Mouse (Mus musculus) hindbrain, embryonic 15.5 days (tissue): ENCODE measurements around the gene Gnptab. TPM values are rescaled to one million over a fixed set of nuclear protein-coding genes. Genes with fewer than 3 reads are reported as not detected.
A peak's percentile ranks its signal among the peaks of the same experiment; 100 is the strongest.

Experiments
- ATAC-seq: fragments of 200-750 bp; cut with Nextera tagmentation; 2 replicates; pipeline ENCODE4 v1.8.0; 2017; ENCODE audit warnings: low read depth, moderate number of reproducible peaks, moderate TSS enrichment; ENCODE audit not compliant: low FRiP score
- H3K27ac ChIP-seq: fragments of 300-500 bp; sonication (generic); replicated peaks from 2 replicates; pipeline ENCODE4 v1.5.1; 2015; ENCODE audit warnings: mild to moderate bottlenecking, inconsistent platforms
- H3K27me3 ChIP-seq: fragments of 300-500 bp; sonication (generic); 2 replicates; pipeline ENCODE4 v1.6.1; 2015; ENCODE audit warnings: control low read depth, inconsistent platforms
- H3K36me3 ChIP-seq: fragments of 300-500 bp; sonication (generic); 2 replicates; pipeline ENCODE4 v1.6.1; 2015; ENCODE audit warnings: control low read depth, inconsistent platforms
- H3K4me1 ChIP-seq: fragments of 300-500 bp; sonication (generic); replicated peaks from 2 replicates; pipeline ENCODE4 v1.6.1; 2015; ENCODE audit warnings: control low read depth, inconsistent platforms
- H3K4me2 ChIP-seq: fragments of 300-500 bp; sonication (generic); 2 replicates; pipeline ENCODE4 v1.6.1; 2015; ENCODE audit warnings: moderate library complexity, mild to moderate bottlenecking, inconsistent platforms
- H3K4me3 ChIP-seq: fragments of 300-500 bp; sonication (generic); 2 replicates; pipeline ENCODE4 v1.5.1; 2015; ENCODE audit warnings: mild to moderate bottlenecking, inconsistent platforms
- H3K9ac ChIP-seq: fragments of 300-500 bp; sonication (generic); 2 replicates; pipeline ENCODE4 v1.6.1; 2015; ENCODE audit warnings: inconsistent platforms
- H3K9me3 ChIP-seq: fragments of 300-500 bp; sonication (generic); 2 replicates; pipeline ENCODE4 v1.6.1; 2016; ENCODE audit warnings: control low read depth, inconsistent platforms
- WGBS: fragments of 180-500 bp; shearing (Covaris S2); methylation state at CpG from one replicate; pipeline ENCODE4 v1.1.7; 2015; 5-methylcytosine and 5-hydroxymethylcytosine counted together
- polyA plus RNA-seq: library from polyadenylated mRNA; unstranded; fragments of >200 nt; fragmentation: Nextera tagmentation; extraction: Ambion mirVana; gene quantifications from 2 replicates; pipeline ENCODE4 v1.2.1, GENCODE M21; 2015

The Gnptab gene
- 21.9 and 24.0 TPM in 2 replicates for polyA plus RNA-seq

DNA sequence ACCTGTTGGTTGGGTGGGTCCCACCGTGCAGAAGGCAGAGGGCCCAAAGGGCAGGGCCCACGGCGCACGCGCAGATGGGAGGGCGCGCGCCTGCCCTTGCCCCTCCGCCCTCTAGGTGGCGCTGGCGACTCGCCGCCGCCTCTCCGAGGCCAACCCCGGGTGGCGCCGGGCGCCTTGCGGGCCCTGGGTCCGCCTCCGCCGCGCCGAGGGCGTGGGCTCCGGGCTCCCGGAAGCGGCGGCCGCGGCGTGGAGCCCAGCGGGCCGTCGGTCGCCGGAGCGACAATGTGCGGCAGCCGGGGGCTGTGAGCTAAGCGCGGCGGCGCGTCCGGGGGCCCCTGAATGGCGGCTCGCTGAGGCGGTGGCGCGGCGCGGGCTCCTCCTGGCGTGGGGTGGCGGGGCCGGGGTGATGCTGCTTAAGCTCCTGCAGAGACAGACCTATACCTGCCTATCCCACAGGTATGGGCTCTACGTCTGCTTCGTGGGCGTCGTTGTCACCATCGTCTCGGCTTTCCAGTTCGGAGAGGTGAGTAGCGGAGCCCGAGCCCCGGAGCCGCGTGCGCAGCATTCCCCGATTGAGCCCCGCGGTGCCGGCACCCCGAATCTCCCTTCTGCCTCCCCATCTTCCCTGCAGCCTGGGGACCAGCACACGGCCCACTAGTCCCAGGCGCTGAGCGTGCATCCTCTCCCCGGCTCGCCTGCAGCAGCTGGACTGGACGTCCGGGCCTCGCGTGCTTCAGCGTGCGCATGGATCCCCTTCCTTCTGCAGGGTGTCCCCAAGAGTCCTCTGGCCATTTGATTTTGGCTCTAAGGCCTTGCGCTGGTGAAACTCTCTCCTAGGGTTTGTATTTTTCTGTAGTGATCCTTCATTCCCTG, at the start of gene Gnptab, which contains the start of gene Dram1:
Gene Gnptab, plus strand, starts transcription at position 120 of the 873 bp plus-strand sequence.
Gene Dram1, minus strand, starts transcription at position 68 of the 873 bp plus-strand sequence.
- Histone ChIP-seq H3K9me3 (no peaks in the 10 kb centered on the region), H3K9ac (peak within 1 kb of the TSS; percentile 90), H3K4me1 (peaks cover 22% of the 10 kb centered on the region), H3K4me2 (peak within 1 kb of the TSS; percentile 81), H3K27ac (peak within 1 kb of the TSS; percentile 91), H3K4me3 (peak within 1 kb of the TSS; percentile 95), H3K27me3 (no peaks in the 10 kb centered on the region), H3K36me3 (no peaks in the 10 kb centered on the region)
- ATAC-seq, result peak; percentile 91
- under 1% methylated on average over 77 of the region's 87 CpGs for WGBS

GRCm38 (mm10) chr10:88330695-88331094, 48.2 kb upstream of the Gnptab start:
- no peak overlapping the region for H3K4me3 ChIP-seq
- H3K27me3 ChIP-seq, result no peaks in the 10 kb centered on the region
- no peak overlapping the region for H3K9ac ChIP-seq
- H3K4me2 ChIP-seq, result no peak overlapping the region
- 26% methylated on average over 5 of the region's 5 CpGs for WGBS
- H3K4me1 ChIP-seq, result 0 out of 2 replicates have a peak, but pooled peaks cover 2% of the 10 kb centered on the region
- H3K36me3 ChIP-seq, result no peaks in the 10 kb centered on the region
- no peak overlapping the region for H3K27ac ChIP-seq
- ATAC-seq, result no peak; the same call in 1 of the 2 replicates
- no peaks in the 10 kb centered on the region for H3K9me3 ChIP-seq

DNA sequence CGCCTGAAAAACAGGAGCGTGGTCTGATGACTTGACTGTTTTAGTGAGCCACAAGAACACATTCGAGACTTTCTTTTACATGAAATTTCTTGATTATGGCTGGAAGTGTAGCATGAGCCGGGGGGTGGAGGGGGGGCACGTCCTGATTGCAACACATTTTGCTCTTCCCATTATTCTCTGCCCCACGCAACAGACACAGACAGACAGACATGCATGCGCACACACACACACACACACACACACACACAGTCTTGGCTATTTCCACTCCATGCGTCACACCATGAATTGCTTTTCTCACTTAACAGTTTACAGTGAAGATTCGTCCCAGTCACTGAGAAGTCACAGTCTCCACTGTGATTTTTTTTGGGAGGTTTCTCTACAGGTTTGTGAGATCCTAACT, 38.3 kb upstream of the Gnptab start:
- no peaks in the 10 kb centered on the region for H3K9me3 ChIP-seq
- H3K27ac ChIP-seq, result no peak overlapping the region
- H3K27me3 ChIP-seq, result no peaks in the 10 kb centered on the region
- ATAC-seq, result no peak
- H3K4me3 ChIP-seq, result no peak overlapping the region
- H3K36me3 ChIP-seq, result no peaks in the 10 kb centered on the region
- H3K4me1 ChIP-seq, result no peaks in the 10 kb centered on the region
- no peak overlapping the region for H3K4me2 ChIP-seq
- WGBS, result 94% methylated on average over 9 of the region's 9 CpGs
- no peak overlapping the region for H3K9ac ChIP-seq

- Histone ChIP-seq H3K4me2 (no peak overlapping the region), H3K27ac (no peak overlapping the region), H3K4me1 (no peaks in the 10 kb centered on the region), H3K9ac (no peak overlapping the region), H3K36me3 (no peaks in the 10 kb centered on the region), H3K27me3 (no peaks in the 10 kb centered on the region), H3K4me3 (no peak overlapping the region), H3K9me3 (no peaks in the 10 kb centered on the region)
- no peak for ATAC-seq
- 93% methylated on average over 6 of the region's 6 CpGs for WGBS
Observed at GRCm38 (mm10) chr10:88341368-88341767, 37.6 kb upstream of the Gnptab start.

DNA sequence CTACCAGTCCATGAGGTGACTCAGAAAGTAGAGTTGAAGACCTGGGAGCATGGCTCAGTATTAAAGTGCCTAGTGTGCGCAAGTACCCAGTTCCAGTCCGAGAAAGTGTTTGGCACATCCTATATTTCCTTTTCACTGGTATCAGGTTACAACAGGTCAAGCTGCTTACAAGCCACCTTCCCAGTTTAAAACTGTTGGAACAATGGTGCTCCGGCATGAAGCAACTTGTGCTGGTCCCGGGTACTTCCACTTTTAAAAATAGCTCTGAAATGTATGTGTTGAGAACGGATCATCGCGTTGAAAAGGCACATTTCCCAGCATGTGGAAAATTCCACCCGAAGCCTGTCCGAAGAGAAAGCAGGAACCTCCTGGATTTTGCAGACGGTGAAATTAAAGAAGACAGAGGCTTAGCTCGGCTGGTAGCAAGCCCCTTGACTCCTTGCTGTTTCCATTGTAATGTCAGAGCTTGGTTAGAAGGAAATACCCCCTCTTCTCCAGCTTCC, 33.0 kb upstream of the Gnptab start:
- H3K4me2 ChIP-seq, result no peak overlapping the region
- no peak overlapping the region for H3K4me3 ChIP-seq
- H3K27ac ChIP-seq, result no peak overlapping the region
- no peak overlapping the region for H3K9ac ChIP-seq
- no peaks in the 10 kb centered on the region for H3K27me3 ChIP-seq
- whole genome bisulfite sequencing, result 71% methylated on average over 11 of the region's 11 CpGs
- H3K36me3 ChIP-seq, result no peaks in the 10 kb centered on the region
- H3K9me3 ChIP-seq, result no peaks in the 10 kb centered on the region
- no peaks in the 10 kb centered on the region for H3K4me1 ChIP-seq
- ATAC-seq, result no peak

- H3K27me3 ChIP-seq, result no peaks in the 10 kb centered on the region
- no peaks in the 10 kb centered on the region for H3K4me1 ChIP-seq
- no peak overlapping the region for H3K4me2 ChIP-seq
- H3K9me3 ChIP-seq, result no peaks in the 10 kb centered on the region
- H3K4me3 ChIP-seq, result no peak overlapping the region
- H3K27ac ChIP-seq, result no peak overlapping the region
- H3K36me3 ChIP-seq, result no peaks in the 10 kb centered on the region
- 82% methylated on average over 12 of the region's 12 CpGs for WGBS
- no peak for ATAC-seq
- H3K9ac ChIP-seq, result no peak overlapping the region
Observed at GRCm38 (mm10) chr10:88346454-88347245, 32.3 kb upstream of the Gnptab start.

DNA sequence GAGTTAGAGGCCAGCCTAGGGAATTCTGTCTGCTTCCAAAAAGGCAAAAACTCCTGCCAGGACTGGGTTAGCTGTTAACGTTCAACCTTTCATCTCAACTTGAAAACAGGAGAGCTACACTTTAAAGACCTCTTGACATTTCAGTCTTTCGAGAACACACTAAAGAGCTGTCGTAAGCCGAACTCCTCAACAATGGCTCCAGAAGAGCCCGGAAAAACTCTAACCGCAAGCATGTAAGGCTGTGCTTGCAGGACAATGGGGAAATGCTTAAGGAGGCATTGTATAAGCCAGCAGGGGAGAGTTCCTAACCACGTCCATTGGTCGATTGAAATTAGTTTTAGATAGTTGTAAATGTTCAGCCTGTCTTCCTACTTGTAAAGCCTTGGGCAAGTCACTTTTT, 29.1 kb upstream of the Gnptab start:
- no peaks in the 10 kb centered on the region for H3K27me3 ChIP-seq
- H3K9me3 ChIP-seq, result no peaks in the 10 kb centered on the region
- WGBS, result 12% methylated on average over 8 of the region's 8 CpGs
- no peak for ATAC-seq
- H3K9ac ChIP-seq, result no peak overlapping the region
- H3K27ac ChIP-seq, result no peak overlapping the region
- H3K36me3 ChIP-seq, result no peaks in the 10 kb centered on the region
- no peak overlapping the region for H3K4me3 ChIP-seq
- no peak overlapping the region for H3K4me2 ChIP-seq
- H3K4me1 ChIP-seq, result no peaks in the 10 kb centered on the region

DNA sequence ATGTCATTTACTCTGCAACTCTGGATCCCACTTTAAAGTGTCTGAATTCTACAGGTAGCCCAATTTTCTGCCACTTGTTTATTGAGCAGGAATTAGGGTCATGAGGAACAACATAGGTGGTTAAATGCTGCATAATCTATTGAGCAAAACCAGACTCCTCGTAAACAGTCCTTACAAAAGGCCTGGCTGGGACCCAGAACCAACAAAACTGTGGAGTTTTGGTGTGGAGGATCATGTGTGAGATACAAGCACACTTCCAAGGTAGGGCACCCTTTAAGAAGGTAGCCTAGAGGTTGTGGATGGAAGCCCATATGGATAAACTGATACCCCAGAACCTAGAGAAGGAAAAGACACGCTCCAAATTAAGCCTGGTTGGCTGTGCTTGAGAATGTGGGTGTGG, 28.2 kb upstream of the Gnptab start:
- H3K9ac ChIP-seq, result no peak overlapping the region
- H3K27me3 ChIP-seq, result no peaks in the 10 kb centered on the region
- no peaks in the 10 kb centered on the region for H3K36me3 ChIP-seq
- H3K27ac ChIP-seq, result no peak overlapping the region
- H3K4me2 ChIP-seq, result no peak overlapping the region
- ATAC-seq, result no peak
- H3K9me3 ChIP-seq, result no peaks in the 10 kb centered on the region
- WGBS, result 61% methylated on average over 2 of the region's 2 CpGs
- H3K4me1 ChIP-seq, result no peaks in the 10 kb centered on the region
- no peak overlapping the region for H3K4me3 ChIP-seq

DNA sequence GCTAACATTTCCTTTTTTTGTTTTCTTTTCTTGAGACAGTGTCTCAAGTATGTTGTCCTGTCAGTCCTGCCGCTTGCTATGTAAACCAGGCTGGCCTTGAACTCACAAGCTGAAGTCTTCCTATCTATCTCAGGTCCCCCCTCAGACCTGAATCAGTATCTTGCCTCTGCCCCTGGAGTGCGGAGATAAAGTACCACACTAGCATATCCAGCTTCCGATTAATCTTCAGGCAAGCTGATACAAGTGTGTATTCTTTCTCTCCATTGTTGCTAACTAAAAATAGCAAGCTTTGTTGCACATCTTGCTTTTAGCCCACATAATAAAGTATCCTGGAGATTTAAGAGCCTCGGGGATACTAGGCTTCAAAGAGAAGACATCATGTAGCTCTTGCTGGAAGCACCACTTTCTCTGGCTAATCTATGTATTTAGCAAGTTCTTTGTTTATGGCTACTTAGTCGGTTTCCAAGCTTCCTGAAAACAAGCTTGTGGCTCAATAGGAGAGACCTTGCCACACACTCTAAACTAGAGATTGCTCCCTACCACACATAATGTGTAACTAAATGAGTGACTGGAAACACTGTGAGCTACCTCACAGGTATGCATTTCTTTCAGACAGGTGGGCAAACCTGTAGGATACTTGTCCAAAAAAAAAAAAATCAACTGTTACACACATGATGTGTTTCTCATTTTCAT, 27.4 kb upstream of the Gnptab start:
- no peak overlapping the region for H3K4me3 ChIP-seq
- no peak for ATAC-seq
- no peak overlapping the region for H3K4me2 ChIP-seq
- no peak overlapping the region for H3K9ac ChIP-seq
- H3K4me1 ChIP-seq, result peaks cover under 1% of the 10 kb centered on the region
- 0 out of 2 replicates have a peak, but pooled peaks cover 2% of the 10 kb centered on the region for H3K27me3 ChIP-seq
- 69% methylated on average over 5 of the region's 5 CpGs for WGBS
- H3K9me3 ChIP-seq, result no peaks in the 10 kb centered on the region
- H3K36me3 ChIP-seq, result no peaks in the 10 kb centered on the region
- H3K27ac ChIP-seq, result no peak overlapping the region

DNA sequence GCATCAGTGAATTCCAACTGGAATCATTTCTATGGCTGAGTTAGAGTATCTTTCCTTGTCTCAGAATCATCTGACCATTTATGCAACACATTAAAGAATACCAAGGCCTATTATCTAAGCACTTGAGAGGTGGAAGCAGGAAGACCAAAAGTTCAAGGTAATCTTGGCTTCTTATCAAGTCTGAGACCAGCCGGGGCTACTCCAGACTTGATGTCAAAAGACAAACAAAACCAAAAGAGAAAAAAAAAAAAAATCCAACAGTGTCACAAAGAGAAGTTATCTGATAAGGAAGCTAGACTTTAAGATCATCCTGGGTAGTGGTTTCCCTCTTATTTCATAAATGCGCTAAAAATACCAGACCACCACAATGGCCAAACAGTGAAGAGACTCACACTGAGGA, 26.4 kb upstream of the Gnptab start:
- H3K4me1 ChIP-seq, result peaks cover 10% of the 10 kb centered on the region
- H3K4me3 ChIP-seq, result no peak overlapping the region
- H3K4me2 ChIP-seq, result no peak overlapping the region
- no peak overlapping the region for H3K9ac ChIP-seq
- no peak overlapping the region for H3K27ac ChIP-seq
- no peaks in the 10 kb centered on the region for H3K9me3 ChIP-seq
- 94% methylated on average over 2 of the region's 2 CpGs for WGBS
- peaks cover 9% of the 10 kb centered on the region; the same call in 1 of the 2 replicates for H3K27me3 ChIP-seq
- H3K36me3 ChIP-seq, result no peaks in the 10 kb centered on the region
- no peak for ATAC-seq

DNA sequence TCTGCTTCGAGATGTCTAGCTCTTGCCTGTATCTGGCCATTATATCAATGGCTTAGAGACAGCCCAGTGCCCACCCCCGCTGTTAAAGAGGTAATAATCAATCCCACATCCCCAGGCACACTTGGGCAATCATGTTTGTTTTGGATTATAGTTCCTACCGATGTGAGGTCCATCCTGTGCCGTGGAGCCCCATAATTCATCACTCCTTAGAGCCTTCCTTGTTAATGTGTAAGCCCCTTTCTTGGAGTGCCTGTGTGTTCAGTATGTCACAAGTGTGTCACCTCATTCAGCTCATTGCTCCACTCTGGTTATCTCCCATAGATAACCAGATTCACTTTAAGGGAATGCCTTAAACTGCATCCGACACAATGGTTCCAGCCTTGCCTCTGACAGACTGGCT, 24.3 kb upstream of the Gnptab start:
- Histone ChIP-seq H3K4me2 (no peak overlapping the region), H3K9ac (no peak overlapping the region), H3K27me3 (peaks cover 13% of the 10 kb centered on the region; the same call in 1 of the 2 replicates), H3K9me3 (peaks cover 6% of the 10 kb centered on the region; the same call in 1 of the 2 replicates), H3K36me3 (no peaks in the 10 kb centered on the region), H3K4me3 (no peak overlapping the region), H3K4me1 (peaks cover 10% of the 10 kb centered on the region), H3K27ac (no peak overlapping the region)
- no peak for ATAC-seq
- 75% methylated on average over 5 of the region's 5 CpGs for WGBS
